Mouse (Mus musculus): ENCODE data around the gene Chit1. TPM values are rescaled to one million over a fixed set of nuclear protein-coding genes. Genes with fewer than 3 reads are reported as not detected.

Chit1 gene
- polyA plus RNA-seq, 1 experiment from 2014 or later: not detected

DNA sequence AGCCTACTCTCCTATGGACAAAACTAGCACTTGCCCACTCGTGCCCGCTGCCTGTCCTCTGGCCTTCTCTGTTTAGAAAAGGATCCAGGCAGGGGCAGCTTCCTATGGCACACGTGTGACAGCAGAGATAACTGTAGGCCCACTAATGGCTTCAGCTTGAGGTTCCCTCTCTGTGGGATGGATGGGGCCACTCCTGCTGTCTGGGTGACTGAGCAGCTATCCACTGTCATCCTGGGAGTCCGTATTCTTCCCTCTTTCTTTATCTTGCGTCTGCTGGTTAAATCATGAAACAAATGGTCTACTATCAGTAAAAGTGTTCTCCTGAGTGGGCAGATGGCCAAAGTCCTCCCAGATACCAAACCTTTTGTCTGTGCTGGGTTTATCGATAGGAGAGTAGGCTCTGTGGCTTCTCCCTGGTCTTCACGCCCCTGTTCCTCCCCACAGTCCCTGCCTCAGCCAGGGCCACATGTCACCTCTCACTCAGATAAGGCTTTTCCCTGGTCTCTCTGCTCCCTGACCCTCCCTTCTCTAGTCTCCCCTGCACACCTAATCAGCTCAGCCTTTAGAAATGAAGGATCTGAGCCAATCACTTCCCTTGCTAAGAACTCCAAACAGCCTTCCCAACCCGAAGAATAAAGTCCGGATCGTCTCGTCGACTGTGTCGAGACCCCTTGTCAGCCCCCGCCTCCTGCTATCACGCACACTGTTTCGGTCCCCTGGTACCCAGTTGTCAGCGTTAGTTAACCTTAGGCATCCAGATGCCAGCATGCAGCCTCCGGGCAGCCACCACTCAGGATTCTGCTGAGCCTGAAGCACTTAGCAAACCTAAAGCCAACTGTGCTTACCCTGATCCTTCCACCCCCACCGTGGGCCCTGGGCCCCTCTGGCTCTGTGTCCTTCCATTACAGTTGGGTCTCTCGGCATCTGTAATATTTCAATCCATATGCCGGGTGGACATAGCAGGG lies 41.9 kb downstream of the Chit1 start:
- H3K4me3 ChIP-seq: no peak overlapping the region
- H3K9me3 ChIP-seq: no peaks in the 10 kb centered on the region
- no peaks in the 10 kb centered on the region for H3K36me3 ChIP-seq
- no peak overlapping the region for H3K9ac ChIP-seq
- no peaks in the 10 kb centered on the region for H3K27me3 ChIP-seq
- ATAC-seq (ENCODE audit: insufficient number of reproducible peaks, insufficient read depth, low FRiP score, low TSS enrichment, low read depth): no peak
- H3K4me1 ChIP-seq: no peaks in the 10 kb centered on the region
- WGBS: 74% methylated on average over 21 of the region's 21 CpGs
- H3K27ac ChIP-seq: no peak overlapping the region
- no peak overlapping the region for H3K4me2 ChIP-seq

DNA sequence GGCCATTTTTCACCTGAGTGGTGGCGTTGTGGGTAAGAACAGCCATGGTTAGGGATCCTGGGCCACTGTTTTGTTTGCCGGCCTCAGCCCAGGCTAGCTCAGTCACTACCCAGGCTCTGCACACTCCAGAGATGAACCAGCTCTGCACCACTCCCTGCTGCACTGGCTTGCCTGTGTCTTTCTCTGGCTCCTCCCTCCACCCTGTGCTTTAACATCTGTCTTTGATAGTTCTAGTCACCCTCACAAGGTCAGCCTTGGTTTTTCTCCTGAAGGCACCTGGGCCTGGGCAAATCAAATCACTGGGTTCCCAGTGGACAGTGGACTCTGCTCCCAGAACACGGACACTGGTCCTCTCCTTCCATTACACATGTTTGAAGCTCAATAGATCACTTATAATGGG lies 43.1 kb downstream of the Chit1 start:
- H3K9me3 ChIP-seq: no peaks in the 10 kb centered on the region

DNA sequence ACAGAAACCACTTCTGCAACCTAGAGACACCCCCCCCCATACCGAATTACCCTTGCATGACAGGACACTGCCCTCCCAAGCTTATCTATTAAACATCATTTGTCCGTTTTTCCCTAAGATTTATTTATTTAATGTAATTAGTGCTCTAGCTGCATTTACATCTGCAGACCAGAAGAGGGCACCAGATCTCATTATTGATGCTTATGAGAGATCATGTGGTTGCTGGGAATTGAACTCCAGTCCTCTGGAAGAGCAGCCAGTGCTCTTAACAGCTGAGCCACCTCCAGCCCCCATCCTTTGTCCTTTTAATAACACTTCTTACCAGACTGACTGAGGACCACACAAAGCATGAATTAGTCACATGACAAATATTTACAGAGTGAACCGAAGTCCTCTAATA lies 43.6 kb downstream of the Chit1 start:
- 62% methylated on average over 3 of the region's 3 CpGs for WGBS

More for the DNA sequence above, 43.1 kb downstream of the Chit1 start:
- H3K27me3 ChIP-seq: no peaks in the 10 kb centered on the region
- H3K4me2 ChIP-seq: no peak overlapping the region
- H3K27ac ChIP-seq: no peak overlapping the region
- ATAC-seq (ENCODE audit: insufficient number of reproducible peaks, insufficient read depth, low FRiP score, low TSS enrichment, low read depth): no peak
- no peak overlapping the region for H3K9ac ChIP-seq
- H3K36me3 ChIP-seq: no peaks in the 10 kb centered on the region
- no peak overlapping the region for H3K4me3 ChIP-seq
- H3K4me1 ChIP-seq: no peaks in the 10 kb centered on the region
- 77% methylated on average over 3 of the region's 3 CpGs for WGBS

DNA sequence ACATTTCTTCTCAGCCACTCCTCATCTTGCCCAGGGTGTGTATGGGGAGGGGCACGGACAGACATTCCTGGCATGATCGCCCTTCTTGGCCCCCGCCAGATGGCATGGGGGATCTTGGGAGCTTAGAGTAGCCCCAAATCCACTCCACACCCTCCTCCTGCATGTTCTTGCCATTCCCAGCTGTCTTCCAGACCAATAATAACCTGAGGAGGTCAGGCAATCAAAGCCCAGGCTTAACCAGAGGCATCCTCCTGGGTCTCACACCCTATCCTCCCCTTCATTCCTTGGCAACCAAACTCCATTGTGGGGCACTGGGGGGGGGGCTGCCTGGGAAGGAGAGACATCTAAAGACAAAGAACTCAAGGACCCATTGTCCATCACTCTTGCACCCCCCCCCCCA lies 49.4 kb downstream of the Chit1 start:
- Histone ChIP-seq H3K4me1 (no peaks in the 10 kb centered on the region), H3K4me3 (no peak overlapping the region), H3K27ac (no peak overlapping the region), H3K9ac (no peak overlapping the region), H3K36me3 (no peaks in the 10 kb centered on the region), H3K4me2 (no peak overlapping the region), H3K9me3 (no peaks in the 10 kb centered on the region), H3K27me3 (no peaks in the 10 kb centered on the region)
- 83% methylated on average over 3 of the region's 3 CpGs for WGBS
- ATAC-seq (ENCODE audit: insufficient number of reproducible peaks, insufficient read depth, low FRiP score, low TSS enrichment, low read depth): no peak

More for the DNA sequence above, 43.6 kb downstream of the Chit1 start:
- H3K4me1 ChIP-seq: no peaks in the 10 kb centered on the region
- no peak for ATAC-seq (ENCODE audit: insufficient number of reproducible peaks, insufficient read depth, low FRiP score, low TSS enrichment, low read depth)
- H3K4me2 ChIP-seq: no peak overlapping the region
- H3K27me3 ChIP-seq: no peaks in the 10 kb centered on the region
- no peak overlapping the region for H3K9ac ChIP-seq
- no peaks in the 10 kb centered on the region for H3K9me3 ChIP-seq
- H3K27ac ChIP-seq: no peak overlapping the region
- H3K36me3 ChIP-seq: no peaks in the 10 kb centered on the region
- no peak overlapping the region for H3K4me3 ChIP-seq

DNA sequence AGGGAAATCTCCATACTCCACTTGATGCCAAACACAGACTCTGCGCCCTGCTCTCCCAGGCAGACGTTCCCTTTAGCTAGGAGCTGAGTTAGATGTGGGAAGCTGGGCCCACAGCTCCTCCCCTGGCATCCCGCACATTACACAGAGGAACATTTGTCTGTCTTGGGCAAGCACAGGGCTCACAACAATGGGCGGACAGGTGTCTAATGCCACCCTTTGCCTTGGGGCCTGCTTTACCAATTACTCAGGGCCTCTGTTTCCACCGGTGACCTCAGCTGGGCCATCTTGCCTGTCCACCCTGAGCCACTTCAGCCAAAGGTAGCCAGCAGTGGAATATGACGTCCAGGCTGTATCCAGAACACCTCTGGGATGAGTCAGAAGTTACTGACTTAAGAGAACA lies 50.4 kb downstream of the Chit1 start:
- H3K4me3 ChIP-seq: no peak overlapping the region
- no peak overlapping the region for H3K4me2 ChIP-seq
- WGBS: 68% methylated on average over 6 of the region's 6 CpGs
- H3K27me3 ChIP-seq: no peaks in the 10 kb centered on the region
- no peaks in the 10 kb centered on the region for H3K4me1 ChIP-seq
- no peaks in the 10 kb centered on the region for H3K36me3 ChIP-seq
- H3K9ac ChIP-seq: no peak overlapping the region
- H3K9me3 ChIP-seq: no peaks in the 10 kb centered on the region
- H3K27ac ChIP-seq: no peak overlapping the region
- ATAC-seq (ENCODE audit: insufficient number of reproducible peaks, insufficient read depth, low FRiP score, low TSS enrichment, low read depth): no peak

DNA sequence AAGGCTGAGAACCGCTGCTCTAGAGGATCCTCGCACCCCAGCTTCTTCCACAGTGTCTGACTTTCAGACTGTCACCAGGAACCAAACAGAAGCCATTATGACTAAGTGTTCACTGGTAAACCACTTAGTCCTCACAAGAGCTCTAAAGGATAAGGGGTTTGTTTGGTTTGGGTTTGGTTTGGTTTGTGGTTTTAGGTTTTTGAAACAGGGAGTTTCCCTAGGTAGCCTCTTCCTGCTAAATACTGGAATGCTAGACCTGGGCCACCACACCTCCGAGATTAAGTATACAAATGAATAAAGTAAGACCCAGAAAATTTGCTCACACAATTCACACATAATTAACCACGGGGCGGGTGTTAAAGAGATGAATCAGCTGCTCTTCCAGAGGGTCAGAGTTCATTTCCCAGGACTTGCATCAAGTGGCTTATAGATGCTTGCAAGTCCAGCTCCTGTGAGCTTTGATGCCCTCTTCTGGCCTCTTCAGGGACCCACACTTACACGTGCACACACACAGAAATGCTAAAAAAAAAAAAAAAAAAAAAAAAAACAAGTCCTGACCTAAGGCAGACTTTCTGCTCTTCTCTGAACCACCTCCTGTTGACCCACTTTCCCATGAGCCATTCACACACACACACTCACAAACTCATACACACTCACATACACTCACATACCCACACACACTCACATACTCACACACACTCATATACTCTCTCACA lies 51.6 kb downstream of the Chit1 start:
- Histone ChIP-seq H3K9ac (no peak overlapping the region), H3K4me2 (no peak overlapping the region), H3K4me3 (no peak overlapping the region), H3K27ac (no peak overlapping the region), H3K27me3 (no peaks in the 10 kb centered on the region), H3K9me3 (no peaks in the 10 kb centered on the region), H3K36me3 (no peaks in the 10 kb centered on the region), H3K4me1 (no peaks in the 10 kb centered on the region)
- ATAC-seq (ENCODE audit: insufficient number of reproducible peaks, insufficient read depth, low FRiP score, low TSS enrichment, low read depth): no peak
- WGBS: 68% methylated on average over 6 of the region's 6 CpGs

DNA sequence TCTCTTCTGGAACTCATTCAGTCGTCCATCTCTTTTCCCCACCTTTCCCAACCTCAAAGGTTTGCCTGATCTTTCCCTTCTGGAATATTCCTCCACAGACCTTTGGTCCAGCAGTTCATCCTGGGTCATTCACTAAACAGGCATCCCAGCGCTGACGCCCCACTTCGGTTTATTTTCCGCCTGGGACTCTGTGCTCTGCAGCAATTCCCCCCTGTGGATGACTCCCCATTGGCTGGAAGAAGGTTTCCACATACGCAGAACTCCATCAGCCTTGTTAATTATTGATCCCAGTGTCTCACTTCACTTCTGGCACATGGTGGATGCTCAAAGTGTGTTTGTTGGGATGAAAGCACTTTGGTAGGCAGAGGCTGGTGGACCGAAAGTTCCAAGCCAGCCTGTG lies 52.4 kb downstream of the Chit1 start:
- no peak for ATAC-seq (ENCODE audit: insufficient number of reproducible peaks, insufficient read depth, low FRiP score, low TSS enrichment, low read depth)
- H3K27me3 ChIP-seq: no peaks in the 10 kb centered on the region
- H3K4me3 ChIP-seq: no peak overlapping the region
- no peaks in the 10 kb centered on the region for H3K36me3 ChIP-seq
- H3K9ac ChIP-seq: no peak overlapping the region
- no peaks in the 10 kb centered on the region for H3K4me1 ChIP-seq
- 90% methylated on average over 7 of the region's 7 CpGs for WGBS
- H3K4me2 ChIP-seq: no peak overlapping the region
- H3K27ac ChIP-seq: no peak overlapping the region
- no peaks in the 10 kb centered on the region for H3K9me3 ChIP-seq

DNA sequence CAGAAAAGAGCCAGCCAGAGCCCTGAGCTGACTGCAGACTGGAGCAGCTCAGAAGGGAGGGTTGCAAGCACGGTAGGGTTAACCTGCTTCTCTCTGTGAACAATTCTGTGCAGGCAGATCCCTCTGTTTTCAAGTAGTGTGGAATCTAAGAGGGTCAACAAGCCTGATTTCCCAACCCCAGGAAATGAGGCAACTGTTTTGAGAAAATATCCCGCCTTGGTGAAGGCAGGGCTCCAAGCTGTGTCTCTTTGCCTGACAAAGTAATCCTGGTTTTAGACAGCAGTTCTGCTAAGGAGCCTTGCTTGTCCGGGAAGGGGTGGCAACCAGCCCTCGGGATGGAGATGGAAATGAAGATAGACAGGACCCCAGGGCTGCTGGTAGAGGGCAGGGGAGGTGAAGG lies 53.4 kb downstream of the Chit1 start:
- no peaks in the 10 kb centered on the region for H3K9me3 ChIP-seq
- no peak overlapping the region for H3K9ac ChIP-seq
- no peak overlapping the region for H3K27ac ChIP-seq
- 53% methylated on average over 4 of the region's 4 CpGs for WGBS
- H3K4me2 ChIP-seq: no peak overlapping the region
- ATAC-seq (ENCODE audit: insufficient number of reproducible peaks, insufficient read depth, low FRiP score, low TSS enrichment, low read depth): no peak
- no peaks in the 10 kb centered on the region for H3K4me1 ChIP-seq
- H3K36me3 ChIP-seq: no peaks in the 10 kb centered on the region
- no peak overlapping the region for H3K4me3 ChIP-seq
- no peaks in the 10 kb centered on the region for H3K27me3 ChIP-seq

DNA sequence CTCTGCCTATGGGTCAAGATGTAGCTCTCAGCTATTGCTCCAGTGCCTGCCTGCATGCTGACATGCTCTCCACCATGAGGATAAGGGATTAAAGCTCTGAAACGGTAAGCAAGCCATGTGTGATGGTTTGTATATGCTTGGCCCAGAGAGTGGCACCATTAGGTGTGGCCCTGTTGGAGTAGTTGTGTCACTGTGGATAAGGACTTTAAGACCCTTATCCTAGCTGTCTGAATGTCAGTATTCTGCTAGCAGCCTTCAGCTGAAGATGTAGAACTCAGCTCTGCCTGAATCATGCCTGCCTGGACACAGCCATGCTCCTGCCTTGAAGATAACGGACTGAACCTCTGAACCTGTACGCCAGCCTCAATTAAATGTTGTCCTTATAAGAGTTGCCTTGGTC lies 55.5 kb downstream of the Chit1 start:
- no peak for ATAC-seq (ENCODE audit: insufficient number of reproducible peaks, insufficient read depth, low FRiP score, low TSS enrichment, low read depth)
- H3K27ac ChIP-seq: no peak overlapping the region
- 97% methylated on average over 3 of the region's 3 CpGs for WGBS
- no peak overlapping the region for H3K4me2 ChIP-seq
- H3K4me1 ChIP-seq: no peaks in the 10 kb centered on the region
- no peak overlapping the region for H3K4me3 ChIP-seq
- H3K27me3 ChIP-seq: no peaks in the 10 kb centered on the region
- H3K36me3 ChIP-seq: no peaks in the 10 kb centered on the region
- H3K9me3 ChIP-seq: no peaks in the 10 kb centered on the region
- H3K9ac ChIP-seq: no peak overlapping the region

DNA sequence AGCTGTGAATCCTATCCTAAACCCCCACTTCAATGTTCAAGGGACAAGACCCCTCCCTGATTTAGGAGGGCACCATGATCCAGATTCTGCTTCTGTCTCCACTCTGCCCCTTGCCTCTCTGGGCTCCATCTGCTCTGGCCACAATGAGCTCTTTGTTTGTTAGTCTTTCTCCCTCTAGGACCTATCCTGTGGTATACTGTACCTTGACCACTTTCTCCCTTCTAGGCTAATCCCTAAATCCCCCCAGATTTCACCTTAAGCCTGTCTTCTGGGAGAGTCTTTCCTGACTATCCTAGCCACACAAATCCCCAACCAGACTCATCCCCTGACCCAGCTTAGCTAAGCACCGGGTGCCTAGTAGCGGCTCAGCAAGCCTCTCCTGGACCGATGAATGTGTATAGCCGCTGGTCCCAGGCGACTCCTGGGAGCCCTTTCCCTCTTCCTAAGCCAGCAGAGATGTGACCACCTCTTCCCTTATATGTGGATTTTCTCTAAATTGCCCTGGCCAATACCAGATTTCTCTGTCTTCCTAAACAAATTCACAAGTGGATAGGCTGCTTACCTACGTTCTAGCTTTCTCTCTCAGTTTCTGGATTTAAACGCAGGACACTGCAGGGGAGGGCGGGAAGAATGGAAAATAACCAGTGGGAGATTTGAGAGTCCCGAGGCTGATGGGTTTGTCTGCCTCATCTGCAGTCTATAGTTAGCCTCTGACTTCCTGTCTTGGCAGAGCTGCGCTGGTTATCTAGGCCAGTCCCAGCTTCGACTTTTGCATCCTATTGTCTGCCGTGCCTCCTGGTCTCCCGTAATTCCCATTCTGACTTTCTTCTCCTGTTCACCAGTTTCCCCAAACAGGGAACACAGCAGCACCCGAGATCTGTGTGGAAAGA lies 56.6 kb downstream of the Chit1 start:
- no peaks in the 10 kb centered on the region for H3K9me3 ChIP-seq
- H3K27ac ChIP-seq: no peak overlapping the region
- 39% methylated on average over 14 of the region's 14 CpGs for WGBS
- no peaks in the 10 kb centered on the region for H3K36me3 ChIP-seq
- H3K4me2 ChIP-seq: no peak overlapping the region
- no peaks in the 10 kb centered on the region for H3K4me1 ChIP-seq
- no peaks in the 10 kb centered on the region for H3K27me3 ChIP-seq
- ATAC-seq (ENCODE audit: insufficient number of reproducible peaks, insufficient read depth, low FRiP score, low TSS enrichment, low read depth): no peak
- no peak overlapping the region for H3K9ac ChIP-seq
- H3K4me3 ChIP-seq: no peak overlapping the region

DNA sequence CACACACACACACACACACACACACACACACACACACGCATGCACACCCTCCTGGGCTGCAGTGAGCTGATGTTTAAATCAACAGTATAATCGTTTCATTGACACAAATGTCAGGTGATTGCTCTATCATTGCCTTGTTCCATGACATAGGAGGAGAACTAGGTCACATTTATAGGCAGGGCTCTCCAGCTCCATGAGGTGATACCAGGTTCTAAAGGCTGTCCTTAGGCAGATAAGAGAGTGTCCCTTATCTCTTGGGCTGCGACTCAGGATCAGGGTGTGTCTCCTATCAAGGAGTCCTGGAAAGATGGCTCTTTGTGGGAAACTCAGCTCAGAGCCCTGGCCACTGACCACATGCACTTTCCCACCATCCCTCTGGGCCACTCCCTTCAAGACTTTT lies 57.5 kb downstream of the Chit1 start:
- no peaks in the 10 kb centered on the region for H3K36me3 ChIP-seq
- no peak for ATAC-seq (ENCODE audit: insufficient number of reproducible peaks, insufficient read depth, low FRiP score, low TSS enrichment, low read depth)
- no peak overlapping the region for H3K9ac ChIP-seq
- 87% methylated on average over 3 of the region's 3 CpGs for WGBS
- H3K27me3 ChIP-seq: no peaks in the 10 kb centered on the region
- no peak overlapping the region for H3K4me3 ChIP-seq
- no peaks in the 10 kb centered on the region for H3K4me1 ChIP-seq
- no peak overlapping the region for H3K27ac ChIP-seq
- no peaks in the 10 kb centered on the region for H3K9me3 ChIP-seq
- H3K4me2 ChIP-seq: no peak overlapping the region

Measured in embryonic facial prominence, embryonic 13.5 days (tissue).